Mouse (Mus musculus) ES-E14 (cell line): ENCODE data around the gene Mfap3l.

ENCODE experiments used
- CHD2 ChIP-seq: IDR thresholded peaks from 2 replicates; pipeline ENCODE4 v1.6.1; 2014; ENCODE audit warnings: mild to moderate bottlenecking, low read depth, low read length, inconsistent platforms
- HCFC1 ChIP-seq: IDR thresholded peaks from 2 replicates; pipeline ENCODE4 v1.6.1; 2012; ENCODE audit warnings: low read length, inconsistent platforms, borderline replicate concordance; ENCODE audit not compliant: insufficient read depth
- ZC3H11A ChIP-seq: IDR thresholded peaks from 2 replicates; pipeline ENCODE4 v1.6.1; 2012; ENCODE audit warnings: low read depth, mild to moderate bottlenecking, inconsistent platforms, low read length, borderline replicate concordance

DNA sequence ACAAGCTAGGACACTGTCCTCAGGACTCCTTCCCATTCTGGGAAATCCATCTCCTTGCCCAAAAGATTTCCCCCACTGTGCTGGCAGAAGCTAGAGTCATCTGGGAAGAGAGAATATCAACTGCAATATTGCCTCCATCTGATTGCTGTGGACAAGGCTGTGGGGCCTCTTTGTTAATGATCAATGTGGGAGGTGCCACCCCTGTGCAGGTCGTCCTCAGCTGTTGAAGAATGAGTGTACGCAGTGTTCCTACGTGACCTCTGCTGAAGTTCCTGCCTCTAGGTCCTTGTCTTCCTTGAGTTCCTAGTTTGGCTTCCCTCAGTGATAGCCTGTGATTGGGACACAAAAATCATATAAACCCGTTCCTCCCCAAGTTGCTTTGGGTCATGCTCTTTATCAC is 49.2 kb downstream of the Mfap3l start:
- TF ChIP-seq ZC3H11A (no peak), HCFC1 (no peak), CHD2 (no peak)
